Mouse (Mus musculus) activated CD4-positive, CD25-positive, alpha-beta regulatory T cell (primary cell): ENCODE results near the gene Lyplal1. TPM values are rescaled to one million over a fixed set of nuclear protein-coding genes. Genes with fewer than 3 reads are reported as not detected.

Experiments
- polyA plus RNA-seq, 2 experiments: library from polyadenylated mRNA; unstranded; fragments of 100-300 nt; shearing (Covaris generic); gene quantifications; one replicate each; pipeline ENCODE4 v1.2.1; 2017

Gene Lyplal1
- polyA plus RNA-seq = 1 to 10 TPM in 1 of 2 experiments, under 1 TPM in 1; 0.17 to 1.4 TPM

GRCm38 (mm10) chr1:186116701-186117488 is at the start of gene Lyplal1:
Gene Lyplal1, minus strand, starts transcription at chr1:186117310.

